Mouse (Mus musculus): ENCODE results near the gene Rnf224. TPM values are rescaled to one million over a fixed set of nuclear protein-coding genes. Genes with fewer than 3 reads are reported as not detected.
A peak's percentile ranks its signal among the peaks of the same experiment; 100 is the strongest.

Gene Rnf224
- total and polyA plus RNA-seq, 2 experiments from 2014 or later, result not detected

GRCm38 (mm10) chr2:25234551-25235220, 1.9 kb downstream of the Rnf224 start:
- Histone ChIP-seq H3K4me2 (ENCODE audit: low read depth, low read length) (no peak overlapping the region), H3K4me1 (ENCODE audit: insufficient read depth, low read length) (no peaks in the 10 kb centered on the region), H3K4me3 (ENCODE audit: low read length) (no peak overlapping the region), H3K27ac (no peak overlapping the region), H3K9ac (replicated peaks; ENCODE audit: low read length) (no peak overlapping the region), H3K36me3 (ENCODE audit: insufficient read depth, low read length) (no peaks in the 10 kb centered on the region), H3K9me3 (ENCODE audit: low read length) (no peaks in the 10 kb centered on the region), H3K27me3 (ENCODE audit: insufficient read depth, low read length) (no peaks in the 10 kb centered on the region)
- DNase-seq (ENCODE audit: low spot score), result no peak
- no peak for ATAC-seq
- 84% methylated on average over 5 of the region's 5 CpGs for WGBS
- no peak for TF ChIP-seq CTCF (IDR thresholded peaks at IDR 0.05; ENCODE audit: low read depth)

GRCm38 (mm10) chr2:25234050-25234449, 2.5 kb downstream of the Rnf224 start, which contains the start of gene Slc34a3:
TSS of gene Slc34a3 (minus strand) at chr2:25234364.
- H3K4me2 ChIP-seq (ENCODE audit: low read depth, low read length), result no peak within 1 kb of the TSS
- no peak within 1 kb of the TSS for H3K27ac ChIP-seq
- no peaks in the 10 kb centered on the region for H3K4me1 ChIP-seq (ENCODE audit: insufficient read depth, low read length)
- H3K27me3 ChIP-seq (ENCODE audit: insufficient read depth, low read length), result no peaks in the 10 kb centered on the region
- 93% methylated on average over 3 of the region's 3 CpGs for WGBS
- DNase-seq (ENCODE audit: low spot score), result no peak
- no peak for TF ChIP-seq CTCF (IDR thresholded peaks at IDR 0.05; ENCODE audit: low read depth)
- H3K9ac ChIP-seq (replicated peaks; ENCODE audit: low read length), result no peak within 1 kb of the TSS
- no peaks in the 10 kb centered on the region for H3K9me3 ChIP-seq (ENCODE audit: low read length)
- ATAC-seq, result no peak
- no peaks in the 10 kb centered on the region for H3K36me3 ChIP-seq (ENCODE audit: insufficient read depth, low read length)
- no peak within 1 kb of the TSS for H3K4me3 ChIP-seq (ENCODE audit: low read length)

DNA sequence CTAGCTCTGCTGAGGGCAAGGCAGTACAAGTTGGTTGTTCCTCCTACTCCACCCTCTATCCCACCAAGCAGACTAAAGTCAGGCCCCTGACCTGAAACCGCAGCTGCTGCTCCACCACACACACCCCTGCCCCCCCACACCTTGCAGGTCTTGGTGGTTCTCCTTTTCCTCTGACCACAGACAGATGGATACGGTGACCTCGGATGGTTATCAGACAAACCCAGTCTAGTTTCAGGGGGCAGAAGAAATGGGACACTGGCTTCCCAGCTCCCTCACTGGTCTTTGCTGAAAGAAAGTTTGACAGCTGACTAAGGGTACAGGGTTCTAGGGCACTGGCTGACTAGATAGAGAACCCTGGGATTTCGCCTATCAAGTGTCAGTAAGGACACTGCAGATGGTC, 3.2 kb downstream of the Rnf224 start:
- no peak overlapping the region for H3K27ac ChIP-seq
- H3K36me3 ChIP-seq (ENCODE audit: insufficient read depth, low read length), result no peaks in the 10 kb centered on the region
- no peak overlapping the region for H3K4me2 ChIP-seq (ENCODE audit: low read depth, low read length)
- H3K9ac ChIP-seq (replicated peaks; ENCODE audit: low read length), result no peak overlapping the region
- no peaks in the 10 kb centered on the region for H3K27me3 ChIP-seq (ENCODE audit: insufficient read depth, low read length)
- 86% methylated on average over 4 of the region's 4 CpGs for WGBS
- H3K4me3 ChIP-seq (ENCODE audit: low read length), result no peak overlapping the region
- TF ChIP-seq CTCF (IDR thresholded peaks at IDR 0.05; ENCODE audit: low read depth), result no peak
- H3K9me3 ChIP-seq (ENCODE audit: low read length), result no peaks in the 10 kb centered on the region
- H3K4me1 ChIP-seq (ENCODE audit: insufficient read depth, low read length), result peaks cover 4% of the 10 kb centered on the region; the same call in 1 of the 2 replicates
- ATAC-seq, result no peak
- DNase-seq (ENCODE audit: low spot score), result no peak

DNA sequence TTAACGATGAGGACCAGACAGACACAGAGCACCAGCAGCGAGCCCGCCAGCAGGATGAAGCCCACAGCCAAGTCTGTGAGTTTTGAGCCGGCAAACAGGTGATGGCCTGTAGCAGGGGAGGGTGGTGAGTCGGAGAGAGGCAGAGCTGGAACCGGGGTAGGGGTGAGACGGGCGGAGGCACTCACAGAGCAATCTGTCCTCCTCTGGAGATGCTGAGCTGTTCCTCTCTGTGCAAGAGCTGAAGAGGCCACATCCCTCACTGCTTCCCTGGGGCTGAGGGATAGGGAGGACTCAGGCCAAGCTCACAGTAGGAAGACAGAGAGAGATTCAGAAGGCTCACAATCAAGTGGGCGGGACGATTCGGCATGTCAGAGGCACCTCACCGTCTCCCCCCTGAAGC, 5.5 kb downstream of the Rnf224 start:
- no peaks in the 10 kb centered on the region for H3K36me3 ChIP-seq (ENCODE audit: insufficient read depth, low read length)
- peaks cover 7% of the 10 kb centered on the region; the same call in 1 of the 2 replicates for H3K4me1 ChIP-seq (ENCODE audit: insufficient read depth, low read length)
- TF ChIP-seq CTCF (IDR thresholded peaks at IDR 0.05; ENCODE audit: low read depth), result no peak
- 60% methylated on average over 12 of the region's 12 CpGs for WGBS
- H3K27ac ChIP-seq, result no peak overlapping the region
- ATAC-seq (no peak), DNase-seq (ENCODE audit: low spot score) (no peak)
- H3K9me3 ChIP-seq (ENCODE audit: low read length), result no peaks in the 10 kb centered on the region
- H3K4me2 ChIP-seq (ENCODE audit: low read depth, low read length), result no peak overlapping the region
- H3K27me3 ChIP-seq (ENCODE audit: insufficient read depth, low read length), result no peaks in the 10 kb centered on the region
- no peak overlapping the region for H3K4me3 ChIP-seq (ENCODE audit: low read length)
- H3K9ac ChIP-seq (replicated peaks; ENCODE audit: low read length), result no peak overlapping the region

GRCm38 (mm10) chr2:25230581-25230980, 6.0 kb downstream of the Rnf224 start:
- Histone ChIP-seq H3K36me3 (ENCODE audit: insufficient read depth, low read length) (no peaks in the 10 kb centered on the region), H3K9ac (replicated peaks; ENCODE audit: low read length) (no peak overlapping the region), H3K4me2 (ENCODE audit: low read depth, low read length) (no peak overlapping the region), H3K4me3 (ENCODE audit: low read length) (no peak overlapping the region), H3K4me1 (ENCODE audit: insufficient read depth, low read length) (peaks cover 10% of the 10 kb centered on the region; the same call in 1 of the 2 replicates), H3K27me3 (ENCODE audit: insufficient read depth, low read length) (no peaks in the 10 kb centered on the region), H3K9me3 (ENCODE audit: low read length) (no peaks in the 10 kb centered on the region), H3K27ac (no peak overlapping the region)
- 86% methylated on average over 7 of the region's 7 CpGs for WGBS
- TF ChIP-seq CTCF (IDR thresholded peaks at IDR 0.05; ENCODE audit: low read depth), result no peak
- DNase-seq (ENCODE audit: low spot score), result no peak
- no peak for ATAC-seq

DNA sequence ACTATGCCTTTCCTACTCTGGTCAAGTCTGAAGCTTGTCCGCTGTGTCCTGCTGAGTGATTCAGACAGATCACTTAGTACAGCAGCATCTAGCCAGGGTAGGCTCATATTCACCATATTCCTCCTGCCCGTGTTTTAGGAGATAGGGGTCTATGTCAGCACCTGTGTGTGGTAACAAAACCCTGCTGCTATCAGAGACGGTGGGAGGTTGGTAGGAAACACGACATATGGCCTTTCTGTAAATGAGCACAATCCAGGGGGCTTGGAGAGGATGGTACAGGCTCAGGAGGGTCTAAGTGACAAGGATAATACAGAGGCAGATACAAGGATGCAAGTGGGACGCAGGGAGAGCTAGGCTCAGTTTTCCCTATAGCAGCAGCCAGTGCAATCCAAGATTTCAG, 7.0 kb downstream of the Rnf224 start:
- peaks cover 13% of the 10 kb centered on the region; the same call in 1 of the 2 replicates for H3K4me1 ChIP-seq (ENCODE audit: insufficient read depth, low read length)
- no peak overlapping the region for H3K27ac ChIP-seq
- no peaks in the 10 kb centered on the region for H3K36me3 ChIP-seq (ENCODE audit: insufficient read depth, low read length)
- no peak overlapping the region for H3K4me3 ChIP-seq (ENCODE audit: low read length)
- no peaks in the 10 kb centered on the region for H3K27me3 ChIP-seq (ENCODE audit: insufficient read depth, low read length)
- H3K9ac ChIP-seq (replicated peaks; ENCODE audit: low read length), result no peak overlapping the region
- WGBS, result 80% methylated on average over 5 of the region's 5 CpGs
- no peak overlapping the region for H3K4me2 ChIP-seq (ENCODE audit: low read depth, low read length)
- no peak for TF ChIP-seq CTCF (IDR thresholded peaks at IDR 0.05; ENCODE audit: low read depth)
- H3K9me3 ChIP-seq (ENCODE audit: low read length), result no peaks in the 10 kb centered on the region
- no peak for ATAC-seq
- no peak for DNase-seq (ENCODE audit: low spot score)

- Histone ChIP-seq H3K4me3 (ENCODE audit: low read length) (no peak overlapping the region), H3K4me2 (ENCODE audit: low read depth, low read length) (no peak overlapping the region), H3K27me3 (ENCODE audit: insufficient read depth, low read length) (no peaks in the 10 kb centered on the region), H3K9ac (replicated peaks; ENCODE audit: low read length) (no peak overlapping the region), H3K9me3 (ENCODE audit: low read length) (no peaks in the 10 kb centered on the region), H3K27ac (peak overlapping the region; percentile 81), H3K36me3 (ENCODE audit: insufficient read depth, low read length) (no peaks in the 10 kb centered on the region), H3K4me1 (ENCODE audit: insufficient read depth, low read length) (peaks cover 13% of the 10 kb centered on the region; the same call in 1 of the 2 replicates)
- ATAC-seq (no peak), DNase-seq (ENCODE audit: low spot score) (no peak)
- TF ChIP-seq CTCF (IDR thresholded peaks at IDR 0.05; ENCODE audit: low read depth), result no peak
- 68% methylated on average over 6 of the region's 6 CpGs for WGBS
Observed at GRCm38 (mm10) chr2:25228995-25229530, 7.5 kb downstream of the Rnf224 start.
